Mouse (Mus musculus) layer of hippocampus, postnatal 10 days (tissue): ENCODE measurements at regions not wholly inside any gene's neighbourhood (a gene's known extent, or its start where the extent isn't known, plus 50 kb on each side); places are given as distances from the start of the nearest gene placed in this dataset.
A peak's percentile ranks its signal among the peaks of the same experiment; 100 is the strongest.

Experiments
- DNase-seq, 2 experiments: peaks; one replicate each; pipeline ENCODE4 v3.0.0; 2021; ENCODE audit warnings: low spot score in 2 of 2

DNA sequence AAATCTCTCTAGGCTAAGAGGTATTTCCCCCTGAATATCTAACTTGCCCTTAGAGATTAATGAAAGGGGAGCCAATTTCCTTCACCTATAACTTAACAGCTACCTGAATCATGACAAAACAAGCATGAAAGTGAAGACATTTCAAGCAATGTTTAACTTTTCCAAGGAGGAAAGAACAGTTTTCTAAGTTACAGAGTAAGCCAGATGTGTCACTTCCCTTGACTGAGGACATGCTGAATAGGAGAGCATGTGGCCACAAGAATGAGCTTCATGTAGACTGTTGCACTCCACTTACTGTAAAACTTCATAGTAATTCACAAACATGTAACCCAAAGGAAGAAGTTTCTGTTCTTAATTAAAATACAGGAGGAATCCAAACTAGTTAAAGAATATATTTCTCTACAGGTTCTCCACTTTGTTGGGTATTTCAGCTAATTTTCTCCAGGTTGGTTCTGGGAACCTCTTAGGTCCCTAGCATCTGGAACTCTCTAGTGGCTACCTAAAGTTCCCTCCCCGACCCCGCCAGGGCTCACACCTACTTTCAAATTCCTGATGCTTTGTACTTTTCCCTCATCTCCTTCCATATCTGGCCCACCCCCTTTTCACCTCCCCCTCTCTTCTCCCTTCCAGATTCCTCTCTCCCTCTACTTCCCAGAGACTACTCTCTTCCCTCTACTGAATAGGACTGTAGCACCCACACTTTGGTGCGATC is 142.0 kb upstream of the Tyrp1 start:
- no peak for DNase-seq

DNA sequence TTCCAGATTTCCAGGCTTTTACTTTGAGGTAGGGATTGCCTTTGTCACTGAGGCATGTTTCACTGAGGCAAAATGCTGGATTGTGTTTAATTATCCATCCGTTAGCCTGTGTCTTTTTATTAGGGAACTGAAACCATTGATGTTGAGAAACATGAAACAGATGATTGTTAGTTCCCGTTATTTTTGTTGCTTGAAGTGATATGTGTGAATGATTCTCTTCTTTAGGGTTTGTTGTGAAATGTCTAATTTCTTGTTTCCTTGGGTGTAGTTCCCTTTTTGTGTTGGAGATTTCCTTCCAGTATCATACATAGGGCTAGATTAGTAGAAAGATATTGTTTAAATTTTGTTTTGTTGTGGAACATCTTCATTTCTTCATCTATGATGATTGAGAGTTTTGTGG is 121.2 kb upstream of the Tyrp1 start:
- no peak for DNase-seq

DNA sequence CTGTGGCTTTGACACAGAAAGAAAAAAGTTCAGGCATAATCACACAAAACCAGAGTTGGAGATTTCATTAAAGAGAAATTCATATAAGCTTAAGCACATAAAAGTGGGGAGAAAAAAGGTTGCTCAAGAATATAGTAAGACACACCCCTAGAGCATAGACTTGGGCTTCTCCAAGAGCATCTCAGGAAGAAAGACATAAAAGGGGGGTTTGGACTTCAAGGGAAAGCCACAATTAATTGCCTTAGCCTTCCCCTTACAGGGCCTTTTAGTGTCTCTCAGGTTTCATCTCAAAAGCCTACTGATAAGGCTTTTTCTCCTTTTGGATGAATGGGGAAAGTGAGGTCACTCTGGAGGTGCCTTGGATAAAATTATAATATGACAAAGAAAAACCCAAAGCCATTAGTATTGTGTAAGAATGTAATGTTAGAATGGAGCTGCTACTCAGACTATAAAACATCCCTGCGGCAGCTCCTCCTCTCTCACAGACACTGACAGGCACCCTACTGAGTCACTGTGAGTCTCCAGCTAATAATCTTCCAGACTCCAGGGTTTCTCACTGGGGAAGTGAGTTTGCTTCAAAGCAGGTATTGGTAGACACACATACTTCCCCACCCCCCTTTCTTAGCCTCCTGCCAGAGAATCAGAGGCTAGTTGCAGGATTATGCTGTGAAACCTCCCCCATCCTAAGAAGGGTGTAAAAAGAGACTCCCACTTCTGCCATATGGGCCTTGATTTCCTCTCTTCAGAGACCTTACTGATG is 88.8 kb upstream of the Tyrp1 start:
- DNase-seq, result no peak

DNA sequence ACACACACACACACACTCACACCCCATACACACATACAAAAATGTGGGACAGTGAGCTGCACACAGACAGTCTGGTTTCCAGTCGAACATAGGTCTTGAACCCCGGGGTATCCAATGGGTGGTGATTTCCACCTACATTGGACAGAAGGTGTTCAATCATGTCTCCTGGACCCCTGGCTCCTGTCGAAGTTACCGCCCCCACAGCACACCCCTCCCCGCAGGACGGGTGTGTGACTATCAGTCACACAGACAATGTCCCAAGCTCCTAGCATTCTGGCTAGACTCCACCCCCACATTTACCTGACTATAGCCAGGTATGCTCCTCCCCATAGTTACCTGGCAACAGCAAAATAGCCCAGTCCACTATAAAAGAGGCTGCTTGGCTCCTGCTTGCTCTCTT is 81.7 kb upstream of the Tyrp1 start:
- DNase-seq, result no peak

DNA sequence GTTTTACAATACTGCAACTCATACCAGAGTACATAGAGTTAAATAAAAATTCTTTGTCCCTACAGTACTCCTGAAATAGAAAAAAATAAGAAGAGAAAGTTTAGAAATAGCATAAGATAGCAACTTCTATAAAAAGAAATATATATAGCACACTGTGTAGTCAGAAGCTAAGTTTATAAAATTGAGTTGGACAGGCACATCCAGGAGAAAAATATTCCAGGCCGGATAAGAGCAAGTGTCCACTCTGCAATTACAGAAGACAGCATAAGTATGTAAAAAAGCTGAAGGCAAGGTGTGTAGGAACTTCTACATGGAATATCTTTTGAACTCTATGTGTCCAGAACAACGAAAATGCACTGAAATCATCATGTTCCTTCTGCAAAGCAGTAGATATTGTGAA is 77.8 kb upstream of the Tyrp1 start:
- DNase-seq, result no peak

DNA sequence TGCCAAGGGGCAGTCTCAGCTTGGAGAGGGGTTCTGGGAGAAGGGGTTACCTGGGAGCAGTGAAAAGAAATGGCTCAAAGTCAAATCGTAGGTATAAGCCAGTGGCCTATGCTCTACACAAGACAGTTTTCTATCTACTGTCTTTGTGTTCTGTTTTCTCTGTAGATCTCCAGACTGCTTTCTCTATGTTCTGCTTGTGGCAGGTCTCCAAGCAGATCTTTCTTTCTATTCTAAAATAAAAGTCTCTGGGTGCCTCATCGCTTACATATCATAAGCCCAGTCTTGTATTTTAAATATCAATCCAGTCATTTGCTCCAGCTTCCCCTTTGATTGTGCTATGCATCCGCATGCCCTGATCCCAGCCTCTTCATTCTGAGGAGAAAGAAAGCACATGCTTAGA is 69.9 kb upstream of the Tyrp1 start:
- no peak for DNase-seq

DNA sequence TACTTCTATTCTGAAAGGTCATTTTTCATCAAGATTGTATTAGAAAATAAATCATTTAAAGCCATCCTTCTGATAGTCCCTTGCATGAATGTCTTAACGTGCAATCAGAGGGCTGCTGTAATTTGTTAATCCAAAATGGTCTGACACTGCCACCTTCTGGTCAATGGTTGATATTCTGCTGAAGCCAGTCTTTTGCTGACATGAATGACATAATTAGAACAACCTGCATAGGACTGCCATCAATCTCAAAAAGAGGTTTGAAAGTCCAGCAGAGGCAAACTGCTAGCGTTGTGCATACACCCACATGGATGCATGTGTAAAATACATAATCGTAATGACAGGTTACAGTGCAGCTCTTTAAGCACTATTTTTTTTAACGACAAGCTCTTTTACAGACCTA is 68.1 kb upstream of the Tyrp1 start:
- DNase-seq, result peak; percentile 79 to 84

DNA sequence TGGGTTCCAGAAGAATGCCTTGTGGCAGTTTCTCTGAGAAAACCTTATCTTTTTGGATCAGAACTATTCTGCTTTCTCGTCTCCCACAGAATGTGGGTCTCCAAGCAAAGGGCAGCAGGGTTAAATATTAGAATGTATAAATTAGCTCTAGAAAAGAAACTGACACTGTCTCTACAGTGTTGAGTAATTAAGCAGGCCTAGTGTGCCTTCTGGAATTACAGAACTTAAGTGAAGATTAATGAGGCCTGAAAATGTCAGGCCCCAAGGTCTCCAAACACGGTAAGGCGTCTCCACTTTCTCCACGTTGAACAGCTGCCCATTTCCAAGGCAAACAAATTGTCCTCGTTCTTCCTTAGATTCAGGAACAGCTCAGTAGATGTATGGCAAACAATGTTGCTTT is 66.5 kb upstream of the Tyrp1 start:
- DNase-seq, result no peak
